Mouse (Mus musculus): ENCODE results near the gene Cry1. TPM values are rescaled to one million over a fixed set of nuclear protein-coding genes. Genes with fewer than 3 reads are reported as not detected.

Gene Cry1
- polyA plus RNA-seq (2011; ENCODE audit: insufficient read depth, insufficient read length, low replicate concordance, missing spikeins) = 7.5 and 8.3 TPM in 2 replicates

- Histone ChIP-seq H3K4me3 (replicated peaks; ENCODE audit: control insufficient read depth, low read depth, low read length) (peak within 1 kb of the TSS; percentile 83), H3K4me1 (ENCODE audit: control insufficient read depth, insufficient read depth, low read length) (no peaks in the 10 kb centered on the region; the same call in 1 of the 2 replicates), H3K27ac (ENCODE audit: control insufficient read depth, insufficient read depth, low read depth, low read length, poor library complexity) (peak within 1 kb of the TSS; percentile 99)
- WGBS = under 1% methylated on average over 75 of the region's 75 CpGs
- TF ChIP-seq CTCF (IDR thresholded peaks at IDR 0.05; ENCODE audit: control insufficient read depth, insufficient read depth, low read length) = no peak
- TF ChIP-seq POLR2A (IDR thresholded peaks at IDR 0.05; ENCODE audit: borderline replicate concordance, control insufficient read depth, low read depth, low read length) = peak; percentile 51; the same call in 1 of the 2 replicates
Observed at GRCm38 (mm10) chr10:85184964-85185608, at the start of gene Cry1. TSS of gene Cry1 (minus strand) at chr10:85185064.

GRCm38 (mm10) chr10:85221771-85222050 is 36.8 kb upstream of the Cry1 start:
- WGBS = 87% methylated on average over 6 of the region's 6 CpGs
- no peak overlapping the region for H3K27ac ChIP-seq (ENCODE audit: control insufficient read depth, insufficient read depth, low read depth, low read length, poor library complexity)
- no peaks in the 10 kb centered on the region for H3K4me1 ChIP-seq (ENCODE audit: control insufficient read depth, insufficient read depth, low read length)
- TF ChIP-seq CTCF (IDR thresholded peaks at IDR 0.05; ENCODE audit: control insufficient read depth, insufficient read depth, low read length) (no peak), POLR2A (IDR thresholded peaks at IDR 0.05; ENCODE audit: borderline replicate concordance, control insufficient read depth, low read depth, low read length) (no peak)
- H3K4me3 ChIP-seq (replicated peaks; ENCODE audit: control insufficient read depth, low read depth, low read length) = no peak overlapping the region

GRCm38 (mm10) chr10:85220918-85221770 is 36.3 kb upstream of the Cry1 start:
- Histone ChIP-seq H3K4me3 (replicated peaks; ENCODE audit: control insufficient read depth, low read depth, low read length) (peak overlapping the region; percentile 14), H3K4me1 (ENCODE audit: control insufficient read depth, insufficient read depth, low read length) (no peaks in the 10 kb centered on the region), H3K27ac (ENCODE audit: control insufficient read depth, insufficient read depth, low read depth, low read length, poor library complexity) (no peak overlapping the region)
- no peak for TF ChIP-seq POLR2A (IDR thresholded peaks at IDR 0.05; ENCODE audit: borderline replicate concordance, control insufficient read depth, low read depth, low read length)
- TF ChIP-seq CTCF (IDR thresholded peaks at IDR 0.05; ENCODE audit: control insufficient read depth, insufficient read depth, low read length) = peak; percentile 90
- 27% methylated on average over 22 of the region's 22 CpGs for WGBS

- Histone ChIP-seq H3K4me1 (ENCODE audit: control insufficient read depth, insufficient read depth, low read length) (no peaks in the 10 kb centered on the region), H3K4me3 (replicated peaks; ENCODE audit: control insufficient read depth, low read depth, low read length) (no peak overlapping the region), H3K27ac (ENCODE audit: control insufficient read depth, insufficient read depth, low read depth, low read length, poor library complexity) (no peak overlapping the region)
- TF ChIP-seq POLR2A (IDR thresholded peaks at IDR 0.05; ENCODE audit: borderline replicate concordance, control insufficient read depth, low read depth, low read length) (no peak), CTCF (IDR thresholded peaks at IDR 0.05; ENCODE audit: control insufficient read depth, insufficient read depth, low read length) (no peak)
- WGBS = 54% methylated on average over 5 of the region's 5 CpGs
Observed at GRCm38 (mm10) chr10:85214847-85215246, 30.0 kb upstream of the Cry1 start.

- H3K4me3 ChIP-seq (replicated peaks; ENCODE audit: control insufficient read depth, low read depth, low read length) = no peak overlapping the region
- WGBS = 78% methylated on average over 5 of the region's 5 CpGs
- TF ChIP-seq CTCF (IDR thresholded peaks at IDR 0.05; ENCODE audit: control insufficient read depth, insufficient read depth, low read length) = no peak
- TF ChIP-seq POLR2A (IDR thresholded peaks at IDR 0.05; ENCODE audit: borderline replicate concordance, control insufficient read depth, low read depth, low read length) = no peak
- H3K27ac ChIP-seq (ENCODE audit: control insufficient read depth, insufficient read depth, low read depth, low read length, poor library complexity) = no peak overlapping the region
- H3K4me1 ChIP-seq (ENCODE audit: control insufficient read depth, insufficient read depth, low read length) = no peaks in the 10 kb centered on the region
Observed at GRCm38 (mm10) chr10:85211673-85212072, 26.8 kb upstream of the Cry1 start.

GRCm38 (mm10) chr10:85210125-85210524 is 25.3 kb upstream of the Cry1 start:
- TF ChIP-seq CTCF (IDR thresholded peaks at IDR 0.05; ENCODE audit: control insufficient read depth, insufficient read depth, low read length) = no peak
- TF ChIP-seq POLR2A (IDR thresholded peaks at IDR 0.05; ENCODE audit: borderline replicate concordance, control insufficient read depth, low read depth, low read length) = no peak
- no peak overlapping the region for H3K4me3 ChIP-seq (replicated peaks; ENCODE audit: control insufficient read depth, low read depth, low read length)
- no peak overlapping the region for H3K27ac ChIP-seq (ENCODE audit: control insufficient read depth, insufficient read depth, low read depth, low read length, poor library complexity)
- H3K4me1 ChIP-seq (ENCODE audit: control insufficient read depth, insufficient read depth, low read length) = no peaks in the 10 kb centered on the region
- 81% methylated on average over 3 of the region's 3 CpGs for whole genome bisulfite sequencing

- TF ChIP-seq POLR2A (IDR thresholded peaks at IDR 0.05; ENCODE audit: borderline replicate concordance, control insufficient read depth, low read depth, low read length) = no peak
- no peak for TF ChIP-seq CTCF (IDR thresholded peaks at IDR 0.05; ENCODE audit: control insufficient read depth, insufficient read depth, low read length)
- no peak overlapping the region for H3K27ac ChIP-seq (ENCODE audit: control insufficient read depth, insufficient read depth, low read depth, low read length, poor library complexity)
- H3K4me3 ChIP-seq (replicated peaks; ENCODE audit: control insufficient read depth, low read depth, low read length) = no peak overlapping the region
- no peaks in the 10 kb centered on the region for H3K4me1 ChIP-seq (ENCODE audit: control insufficient read depth, insufficient read depth, low read length)
Observed at GRCm38 (mm10) chr10:85209119-85209605, 24.3 kb upstream of the Cry1 start.

- no peak overlapping the region for H3K27ac ChIP-seq (ENCODE audit: control insufficient read depth, insufficient read depth, low read depth, low read length, poor library complexity)
- H3K4me1 ChIP-seq (ENCODE audit: control insufficient read depth, insufficient read depth, low read length) = no peaks in the 10 kb centered on the region
- H3K4me3 ChIP-seq (replicated peaks; ENCODE audit: control insufficient read depth, low read depth, low read length) = no peak overlapping the region
- 76% methylated on average over 2 of the region's 2 CpGs for WGBS
- no peak for TF ChIP-seq POLR2A (IDR thresholded peaks at IDR 0.05; ENCODE audit: borderline replicate concordance, control insufficient read depth, low read depth, low read length)
- no peak for TF ChIP-seq CTCF (IDR thresholded peaks at IDR 0.05; ENCODE audit: control insufficient read depth, insufficient read depth, low read length)
Observed at GRCm38 (mm10) chr10:85205316-85205715, 20.5 kb upstream of the Cry1 start.

All from bone marrow, adult 2 months (tissue).